Mouse (Mus musculus): ENCODE measurements at regions not wholly inside any gene's neighbourhood (a gene's known extent, or its start where the extent isn't known, plus 50 kb on each side); places are given as distances from the start of the nearest gene placed in this dataset.
"Not testable (repeated sequence)": the region's sequence is repeated elsewhere in the genome, so short reads cannot be mapped to it uniquely, and the experiment has no call there.

DNA sequence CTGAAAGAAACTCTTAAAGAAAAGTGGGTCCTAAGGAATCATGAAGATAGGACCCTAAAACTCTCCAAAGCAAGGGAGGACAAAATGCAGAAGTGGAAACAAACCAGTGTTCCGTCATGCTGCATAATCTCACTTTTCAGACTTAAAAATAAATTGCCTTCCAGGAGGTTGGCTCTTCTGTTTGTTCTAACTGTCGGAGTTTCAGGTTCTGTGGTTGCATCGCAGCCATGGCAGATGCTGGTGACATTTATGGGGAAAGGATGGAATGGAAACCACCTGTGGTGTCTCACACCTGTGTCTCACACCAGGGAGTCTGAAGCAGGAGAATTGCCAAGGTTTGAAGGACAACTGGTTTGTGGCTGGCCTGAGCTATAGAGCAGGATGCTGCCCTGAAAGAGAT, 50.9 kb upstream of the Hivep1 start:
- no peak for DNase-seq (ENCODE audit: low spot score)

GRCm38 (mm10) chr13:41997883-41998282, 53.9 kb upstream of the Hivep1 start:
- DNase-seq (ENCODE audit: low spot score): no peak

DNA sequence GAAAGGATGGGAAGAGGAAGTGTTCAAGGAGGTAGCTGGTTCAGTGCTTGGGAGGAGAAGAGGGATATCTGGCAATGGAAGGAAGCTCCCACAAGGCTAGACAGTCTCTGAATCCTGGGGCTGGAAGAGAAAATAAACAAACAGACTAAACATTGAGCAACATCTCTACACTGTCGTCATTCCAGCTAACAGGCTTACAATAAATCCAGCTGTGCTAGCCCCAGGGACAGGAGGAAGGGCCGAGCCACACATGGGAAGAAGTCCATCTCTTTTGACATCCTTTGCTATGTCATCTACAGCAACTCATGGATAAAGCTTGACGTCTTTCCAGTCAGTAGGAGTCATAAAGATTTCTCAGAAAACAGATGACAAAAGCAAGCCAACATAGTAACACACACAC, 57.7 kb upstream of the Hivep1 start:
- no peak for DNase-seq (ENCODE audit: low spot score)

DNA sequence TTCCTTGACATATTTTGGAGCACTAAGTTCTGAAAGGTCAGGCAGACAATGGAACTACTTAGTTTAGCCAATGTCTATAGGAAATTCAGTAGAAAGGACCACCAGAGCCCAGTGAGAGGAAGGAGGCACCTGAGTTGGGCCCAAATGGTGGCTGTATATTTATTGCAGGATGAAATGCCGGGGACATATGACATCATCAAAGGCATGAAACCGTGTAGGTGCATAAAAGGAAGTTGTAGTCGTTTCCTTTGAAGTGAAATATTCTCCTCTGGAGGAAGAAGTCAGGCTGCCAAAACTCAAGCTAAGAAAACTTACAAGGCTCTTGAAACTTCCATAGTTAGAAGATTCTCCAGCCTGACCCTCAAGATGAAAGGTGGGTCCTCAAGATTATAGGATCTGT, 75.9 kb upstream of the Hivep1 start:
- peak; percentile 18 for DNase-seq (ENCODE audit: low spot score)

DNA sequence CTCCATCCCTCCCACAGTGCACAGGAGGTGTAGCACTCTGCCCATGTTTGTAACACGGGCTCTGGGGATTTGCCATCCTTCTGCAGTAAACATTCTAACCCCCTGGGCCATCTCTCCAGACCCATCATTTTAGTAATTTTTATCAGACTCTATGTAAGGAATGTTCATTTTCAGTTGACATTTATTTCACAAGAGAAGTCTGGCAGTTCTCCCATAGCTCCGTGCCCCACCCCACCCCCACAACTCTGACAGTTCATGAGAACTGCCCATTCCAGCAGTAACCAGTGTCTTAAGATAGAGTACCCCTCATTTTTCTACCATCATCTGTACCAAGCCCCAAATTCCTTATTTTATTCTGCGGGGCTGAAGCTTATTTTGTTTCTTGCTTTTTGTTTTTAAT, 88.9 kb upstream of the Hivep1 start:
- no peak for DNase-seq (ENCODE audit: low spot score)

DNA sequence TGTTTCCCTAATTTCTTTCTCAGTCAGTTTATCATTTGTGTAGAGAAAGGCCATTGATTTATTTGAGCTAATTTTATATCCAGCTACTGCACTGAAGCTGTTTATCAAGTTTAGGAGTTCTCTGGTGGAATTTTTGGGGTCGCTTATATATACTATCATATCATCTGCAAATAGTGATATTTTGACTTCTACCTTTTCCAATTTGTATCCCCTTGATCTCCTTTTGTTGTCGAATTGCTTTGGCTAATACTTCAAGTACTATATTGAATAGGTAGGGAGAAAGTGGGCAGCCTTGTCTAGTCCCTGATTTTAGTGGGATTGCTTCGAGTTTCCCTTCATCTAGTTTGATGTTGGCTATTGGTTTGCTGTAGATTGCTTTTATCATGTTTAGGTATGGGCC, 90.9 kb upstream of the Hivep1 start:
- peak; percentile 52 for DNase-seq (ENCODE audit: low spot score)

- no peak for DNase-seq (ENCODE audit: low spot score)
Measured at GRCm38 (mm10) chr13:41957932-41958331, 93.9 kb upstream of the Hivep1 start.

GRCm38 (mm10) chr13:41955884-41956283, 95.9 kb upstream of the Hivep1 start:
- no peak for DNase-seq (ENCODE audit: low spot score)

DNA sequence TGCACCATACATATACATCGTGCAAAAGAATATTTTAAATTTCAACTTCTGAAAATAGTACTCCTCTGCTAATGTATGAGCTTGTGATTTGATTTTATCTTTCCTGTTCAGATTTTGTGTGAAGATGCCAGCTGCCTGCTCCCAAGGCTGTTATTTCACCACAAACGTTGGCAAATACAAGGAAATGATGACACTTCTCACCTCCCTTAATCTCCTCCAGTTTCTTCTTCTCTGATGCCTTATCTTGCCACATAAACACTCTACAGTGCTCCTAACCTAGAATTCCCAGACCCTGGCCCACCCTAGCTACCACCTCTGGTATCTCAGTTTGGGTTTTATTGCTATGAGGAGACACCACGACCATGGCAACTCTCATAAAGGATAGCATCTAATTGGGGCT, 96.6 kb upstream of the Hivep1 start:
- no peak for DNase-seq (ENCODE audit: low spot score)

GRCm38 (mm10) chr13:41952453-41952852, 99.4 kb upstream of the Hivep1 start:
- DNase-seq (ENCODE audit: low spot score): no peak

- peak; percentile 39 for DNase-seq (ENCODE audit: low spot score)
Measured at GRCm38 (mm10) chr13:41948241-41948640, 100.8 kb upstream of the Adtrp start.

DNA sequence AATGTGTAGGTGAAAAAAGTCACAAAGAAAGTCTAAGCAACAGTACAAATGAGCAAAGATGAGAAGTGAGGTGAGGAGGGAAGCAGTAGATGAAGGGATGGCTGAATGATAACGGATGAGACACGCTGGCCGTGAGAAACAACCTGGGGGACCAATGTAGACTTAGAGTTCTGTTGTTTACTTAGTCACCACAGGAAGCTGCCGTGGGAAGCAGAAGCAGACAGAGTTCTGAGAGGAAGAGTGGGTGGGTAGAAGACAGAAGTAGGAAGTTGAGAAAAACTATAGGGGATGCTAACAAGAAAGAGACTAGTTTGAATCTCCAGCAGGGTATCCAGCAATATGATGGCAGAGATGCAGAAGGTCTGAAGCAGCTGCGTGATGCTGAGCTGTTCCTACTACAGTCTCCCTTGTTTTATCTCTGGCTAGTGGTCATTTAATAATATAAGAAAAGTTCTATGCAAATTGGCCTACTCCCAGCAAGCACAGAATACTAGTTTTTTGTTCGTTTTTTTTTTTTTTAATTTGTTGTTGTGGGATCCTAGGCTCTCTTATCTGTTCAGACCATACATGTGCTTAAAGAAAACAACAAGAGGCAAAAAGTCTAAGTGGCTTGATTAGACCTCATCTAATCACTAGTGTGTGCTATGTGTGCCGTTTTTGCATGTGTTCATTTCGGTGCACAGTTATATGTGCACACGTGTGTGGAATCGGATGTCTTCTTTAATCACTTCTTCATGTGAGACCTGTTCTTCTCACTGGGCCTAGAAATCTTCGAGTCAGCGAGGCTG, 85.0 kb upstream of the Adtrp start:
- peak; percentile 48 for DNase-seq (ENCODE audit: low spot score)

DNA sequence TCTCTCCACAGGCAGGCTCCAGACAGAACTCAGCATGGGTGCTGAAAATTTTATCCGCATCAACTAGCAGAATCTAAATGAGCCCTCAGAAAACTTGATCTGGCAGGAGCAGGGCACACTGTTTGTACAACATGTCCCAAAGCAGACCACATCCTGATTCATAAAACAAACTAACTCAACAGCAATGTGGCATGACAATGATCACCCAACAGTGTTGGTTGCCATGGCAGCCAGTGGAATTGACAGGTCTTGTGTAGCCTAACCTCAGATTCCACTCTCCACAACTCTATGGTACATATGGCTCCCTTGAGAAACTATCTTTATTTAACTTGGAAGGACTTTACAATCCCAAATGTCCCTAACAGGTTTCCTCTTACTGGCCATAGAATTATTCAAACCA, 82.3 kb upstream of the Adtrp start:
- peak; percentile 23 for DNase-seq (ENCODE audit: low spot score)

- not testable (repeated sequence) for DNase-seq (ENCODE audit: low spot score)
Measured at GRCm38 (mm10) chr13:41925851-41926250, 78.4 kb upstream of the Adtrp start.

DNA sequence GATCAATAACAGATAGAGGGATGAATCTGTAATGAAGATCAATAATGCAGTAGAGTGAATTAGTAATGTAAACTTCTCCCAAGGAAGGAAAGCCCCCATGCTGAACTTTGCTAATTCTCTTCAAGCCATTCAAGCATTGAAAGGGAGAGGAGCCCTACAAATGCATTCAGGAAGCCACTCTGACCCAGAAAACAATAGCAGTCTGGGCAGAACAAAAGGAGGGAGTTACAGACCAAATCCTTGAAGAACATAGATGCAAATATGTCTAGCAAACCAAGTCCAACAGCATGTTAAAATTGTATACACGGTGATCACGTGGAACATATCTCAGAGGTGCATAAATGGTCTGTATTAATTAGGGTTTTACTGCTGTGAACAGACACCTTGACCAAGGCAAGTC, 77.7 kb upstream of the Adtrp start:
- DNase-seq (ENCODE audit: low spot score): no peak

DNA sequence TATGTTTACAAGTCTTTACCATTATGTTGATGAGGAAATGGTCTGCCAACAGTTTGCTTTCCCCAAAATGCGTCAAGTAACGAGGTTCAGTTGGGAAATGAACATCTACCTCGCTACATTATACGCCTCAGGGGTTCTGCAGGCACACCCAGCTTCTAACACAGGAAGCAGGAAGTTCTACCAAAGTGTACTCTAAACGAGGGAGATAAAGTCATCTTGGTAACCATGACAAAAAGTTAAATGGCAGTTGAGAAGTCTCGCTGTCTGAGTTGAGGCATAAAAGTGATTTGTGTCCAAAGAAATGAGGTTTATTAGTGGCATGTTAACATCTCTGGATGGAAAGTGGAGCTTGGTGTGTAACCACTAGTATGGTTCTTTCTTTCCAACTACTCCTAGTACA, 73.7 kb upstream of the Adtrp start:
- no peak for DNase-seq (ENCODE audit: low spot score)

- DNase-seq (ENCODE audit: low spot score): no peak
Measured at GRCm38 (mm10) chr13:41918525-41918924, 71.0 kb upstream of the Adtrp start.

GRCm38 (mm10) chr13:41915816-41916215, 68.3 kb upstream of the Adtrp start:
- DNase-seq (ENCODE audit: low spot score): not testable (repeated sequence)

- DNase-seq (ENCODE audit: low spot score): peak; percentile 50
Measured at GRCm38 (mm10) chr13:41910736-41911135, 63.3 kb upstream of the Adtrp start.

DNA sequence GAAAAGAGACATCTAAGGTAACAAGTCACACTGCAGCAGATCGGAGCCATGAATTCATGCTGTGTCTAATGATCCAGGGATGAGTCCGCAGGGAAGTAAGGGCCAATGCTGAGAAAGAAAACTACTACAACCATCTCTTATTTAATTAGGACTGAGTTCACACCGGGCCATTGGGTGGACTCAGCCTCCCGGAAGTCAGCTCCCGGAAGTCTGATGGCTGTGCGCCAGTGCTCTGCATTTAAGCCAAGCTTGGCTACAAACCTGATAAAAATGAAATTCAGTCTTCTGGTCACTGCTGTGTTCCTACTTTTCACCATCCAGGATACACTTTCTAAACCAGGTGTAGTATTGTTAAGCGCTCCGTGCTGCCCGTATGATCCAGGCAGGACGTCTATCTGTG, 62.8 kb upstream of the Adtrp start:
- DNase-seq (ENCODE audit: low spot score): no peak

DNA sequence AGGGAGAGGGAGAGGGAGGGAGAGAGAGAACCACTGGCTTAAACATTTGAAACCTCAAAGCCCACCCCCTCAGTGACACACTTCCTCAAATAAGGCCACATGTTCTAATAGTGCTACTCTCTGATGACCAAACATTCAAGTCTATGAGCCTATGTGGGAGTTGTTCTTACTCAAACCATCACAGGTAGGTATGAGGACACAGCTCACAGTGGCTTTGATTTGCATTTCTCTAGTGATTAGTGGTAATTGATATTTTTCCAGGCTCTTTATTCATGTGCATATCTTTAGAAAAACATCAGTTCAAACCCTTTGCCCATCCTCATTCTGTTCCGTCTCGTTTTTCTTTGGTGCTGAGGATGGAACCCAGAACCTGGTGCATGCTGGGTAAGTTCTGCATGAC, 59.5 kb upstream of the Adtrp start:
- DNase-seq (ENCODE audit: low spot score): no peak

- no peak for DNase-seq (ENCODE audit: low spot score)
Measured at GRCm38 (mm10) chr13:41903286-41903685, 55.8 kb upstream of the Adtrp start.

- DNase-seq (ENCODE audit: low spot score): no peak
Measured at GRCm38 (mm10) chr13:41899837-41900463, 52.5 kb upstream of the Adtrp start.

All from thymus, postnatal 0 days (tissue).